Mouse (Mus musculus): Measurements from ENCODE around the gene Mrpl51. TPM values are rescaled to one million over a fixed set of nuclear protein-coding genes. Genes with fewer than 3 reads are reported as not detected.

Gene Mrpl51
- total RNA-seq, 4 experiments from 2014 or later: 155 to 179 (median 167) TPM

DNA sequence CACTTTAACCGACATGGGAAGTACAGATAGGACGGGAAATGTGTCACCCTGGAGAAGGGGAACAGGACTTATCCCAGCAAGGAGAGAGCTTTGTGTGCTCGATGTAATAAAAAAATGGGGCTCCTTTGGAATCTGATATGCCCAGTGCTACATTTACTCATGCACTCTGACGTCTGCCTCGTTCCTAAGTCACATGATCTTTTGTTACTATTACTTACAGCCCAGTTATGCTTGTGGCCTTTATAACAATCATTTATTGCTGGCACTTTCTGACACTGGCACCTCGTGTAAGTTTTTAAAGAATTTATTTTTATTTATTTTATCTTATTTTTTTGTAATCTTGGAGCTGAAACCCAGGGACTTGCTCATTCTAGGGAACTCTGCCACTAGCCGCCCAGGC lies 1.8 kb downstream of the Mrpl51 start:
- no peak for DNase-seq

DNA sequence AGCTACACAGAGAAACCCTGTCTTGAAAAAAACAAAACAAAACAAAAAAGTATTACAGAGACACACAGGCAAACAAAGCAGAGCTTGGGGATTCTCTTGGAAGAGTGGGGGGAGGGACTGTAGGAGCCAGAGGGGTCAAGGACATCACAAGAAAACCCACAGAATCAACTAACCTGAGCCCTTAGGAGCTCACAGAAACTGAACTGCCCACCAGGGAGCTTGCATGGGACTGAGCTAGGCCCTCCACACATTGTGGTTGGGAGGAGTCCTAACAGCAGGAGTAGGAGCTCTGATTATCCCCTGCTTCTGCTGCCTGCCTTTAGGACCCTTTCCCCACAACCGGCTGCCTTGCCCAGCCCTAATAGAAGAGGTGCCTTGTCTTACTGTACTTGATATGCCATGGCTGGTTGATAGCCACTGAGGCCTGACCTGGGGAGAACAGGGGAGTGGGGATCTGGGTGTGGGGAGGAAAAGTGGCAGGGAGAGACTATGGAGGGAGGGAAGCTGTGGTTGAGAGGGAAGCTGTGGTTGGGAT lies 4.0 kb downstream of the Mrpl51 start:
- DNase-seq: no peak

- no peak for DNase-seq
Measured at GRCm38 (mm10) chr6:125196301-125196700, 4.7 kb downstream of the Mrpl51 start.

DNA sequence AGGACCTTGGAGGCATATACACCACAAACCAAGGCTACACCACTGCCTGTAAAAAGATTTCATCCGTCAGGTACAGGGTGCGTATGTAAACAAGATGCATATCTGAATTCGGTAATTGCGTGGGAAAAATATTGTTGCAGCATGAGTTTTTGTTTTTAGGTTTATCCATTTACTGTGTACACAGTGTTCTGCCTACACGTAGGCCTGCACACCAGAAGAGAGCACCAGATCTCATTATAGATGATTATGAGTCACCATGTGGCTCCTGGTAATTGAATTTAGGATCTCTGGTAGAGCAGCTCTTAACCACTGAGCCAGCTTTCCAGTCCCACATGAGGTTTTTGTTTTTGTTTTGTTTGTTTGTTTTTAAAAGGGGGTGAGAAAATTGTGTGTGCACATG lies 5.6 kb downstream of the Mrpl51 start:
- DNase-seq: no peak

DNA sequence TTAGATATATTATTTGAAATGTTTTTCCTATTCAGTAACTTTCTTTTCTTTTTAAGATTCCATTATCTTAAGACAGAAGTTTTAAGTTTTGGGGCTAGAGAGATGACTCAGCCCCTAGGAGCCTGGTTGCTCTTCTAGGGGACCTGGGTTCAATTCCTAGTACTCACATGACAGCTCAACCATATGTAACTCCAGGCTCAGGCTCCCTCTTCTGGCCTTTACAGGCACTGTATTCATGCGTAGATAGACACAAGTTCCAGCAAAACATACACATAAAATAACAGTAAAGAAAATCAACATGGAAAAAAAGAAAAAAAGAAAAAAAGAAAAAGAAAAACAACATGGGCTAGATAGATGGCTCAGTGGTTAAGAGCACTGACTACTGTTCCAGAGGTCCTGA lies 18.8 kb downstream of the Mrpl51 start:
- DNase-seq: no peak

DNA sequence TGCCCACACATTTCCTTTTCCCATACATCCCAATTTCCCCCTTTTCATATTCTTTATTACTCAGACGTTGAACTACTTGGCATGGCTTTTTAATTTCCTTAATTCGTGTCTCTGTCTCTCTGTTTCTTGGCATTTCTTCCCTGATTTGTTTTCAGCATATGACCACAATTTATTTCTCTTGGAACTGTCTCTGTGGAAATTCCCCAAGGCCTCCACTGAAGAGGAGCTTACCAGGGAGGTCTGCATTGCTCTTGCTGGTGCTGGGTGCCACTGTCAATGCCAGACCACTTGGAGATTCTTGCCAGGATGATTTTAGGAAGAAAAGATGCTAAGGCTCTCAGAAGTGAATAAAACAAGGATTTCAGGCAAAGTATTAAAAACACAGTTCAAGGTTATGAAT lies 21.0 kb downstream of the Mrpl51 start:
- no peak for DNase-seq

DNA sequence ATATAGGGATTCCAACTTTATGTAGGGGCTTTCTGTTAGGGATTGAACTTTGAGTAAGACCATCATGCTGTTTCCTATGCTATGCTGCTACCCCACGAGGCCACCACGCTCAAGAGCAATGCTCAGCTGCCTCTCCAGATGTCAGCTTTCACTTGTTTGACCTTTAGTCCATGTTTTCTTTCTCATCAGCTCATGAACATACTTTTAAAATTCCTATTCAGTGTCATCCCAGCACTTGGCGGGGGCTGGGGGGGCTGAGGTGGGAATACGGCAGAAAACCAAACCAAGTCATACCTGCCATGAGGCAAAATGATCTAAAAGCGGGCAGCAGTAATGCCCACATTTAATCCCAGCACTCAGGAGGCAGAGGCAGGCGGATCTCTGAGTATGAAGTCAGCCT lies 21.5 kb downstream of the Mrpl51 start:
- DNase-seq: no peak

DNA sequence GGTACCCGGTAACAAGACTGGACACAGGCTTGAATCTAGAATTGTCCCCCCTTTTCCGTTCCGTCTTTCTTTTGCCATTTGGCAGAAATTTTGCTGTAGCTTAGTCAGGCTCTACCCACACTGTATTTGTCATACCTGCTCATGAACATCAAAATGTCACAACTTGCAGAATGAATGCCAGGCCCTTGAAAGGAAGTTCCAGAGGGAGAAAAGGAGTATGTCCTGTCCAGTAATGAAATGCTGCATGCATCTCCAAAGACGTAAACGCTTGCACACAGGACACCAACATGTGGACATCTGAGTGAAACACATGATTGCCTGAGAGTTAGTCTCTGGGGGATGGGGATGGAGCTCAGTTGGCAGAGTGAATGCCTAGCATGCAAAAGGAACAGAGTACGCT lies 22.1 kb downstream of the Mrpl51 start:
- DNase-seq: no peak

GRCm38 (mm10) chr6:125215148-125215954 lies 23.8 kb downstream of the Mrpl51 start, which contains the start of gene Vamp1:
TSS of gene Vamp1 (plus strand) at chr6:125215551.
- DNase-seq: peak; percentile 96

DNA sequence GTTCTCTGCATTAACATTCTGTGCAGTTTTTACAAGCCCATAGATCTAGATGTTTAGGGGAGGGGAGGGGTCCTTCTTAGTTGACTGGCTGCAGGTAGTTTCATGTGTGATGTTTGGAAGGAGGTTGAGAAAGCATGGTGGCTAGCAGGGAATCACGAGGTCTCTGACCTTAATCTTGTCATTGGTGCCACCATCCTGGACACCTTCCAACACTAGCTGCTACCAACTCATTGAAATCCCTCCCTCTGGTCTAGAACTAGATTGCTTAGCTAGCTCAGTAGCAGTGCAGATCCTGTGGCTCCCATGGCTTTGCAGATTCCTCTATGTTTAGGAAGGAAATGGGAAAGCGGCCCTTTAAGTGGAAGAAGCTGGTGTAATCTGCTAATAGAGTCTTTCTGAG lies 25.3 kb downstream of the Mrpl51 start:
- DNase-seq: no peak

DNA sequence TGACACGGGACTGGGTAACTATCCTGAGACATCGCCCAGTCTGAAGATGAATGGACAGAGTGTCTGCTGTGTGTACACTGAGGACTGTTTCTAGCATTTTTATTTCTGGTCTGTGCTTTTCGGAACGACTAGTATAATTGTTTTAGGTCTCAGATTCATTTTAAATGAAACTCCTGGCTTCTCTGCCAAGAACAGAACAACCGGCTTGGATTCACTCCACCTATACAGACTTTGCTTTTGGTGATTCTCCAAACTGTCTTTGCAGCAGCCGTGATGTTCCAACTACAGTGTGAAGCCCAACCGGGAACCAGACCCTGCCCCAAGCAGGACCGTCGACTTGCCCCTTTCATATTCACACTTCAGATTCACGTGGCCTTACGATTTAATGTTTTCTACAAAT lies 26.3 kb downstream of the Mrpl51 start:
- DNase-seq: no peak

DNA sequence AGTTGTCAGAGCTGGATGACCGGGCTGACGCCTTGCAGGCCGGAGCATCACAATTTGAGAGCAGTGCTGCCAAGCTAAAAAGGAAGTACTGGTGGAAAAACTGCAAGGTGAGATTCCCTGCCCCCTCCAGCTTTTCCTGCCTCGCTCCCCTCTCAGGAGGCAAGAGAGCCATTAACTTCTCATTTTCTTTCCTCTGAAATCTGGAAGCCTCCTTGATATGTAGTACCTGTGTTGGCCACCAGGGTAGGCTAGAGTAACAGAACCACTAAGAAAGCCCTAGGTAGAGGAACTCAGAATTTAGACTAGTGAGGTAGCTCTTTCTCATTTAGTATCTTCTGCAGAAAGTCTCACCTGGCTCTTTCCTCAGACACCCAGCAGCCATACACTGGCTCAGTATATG lies 27.4 kb downstream of the Mrpl51 start:
- no peak for DNase-seq

DNA sequence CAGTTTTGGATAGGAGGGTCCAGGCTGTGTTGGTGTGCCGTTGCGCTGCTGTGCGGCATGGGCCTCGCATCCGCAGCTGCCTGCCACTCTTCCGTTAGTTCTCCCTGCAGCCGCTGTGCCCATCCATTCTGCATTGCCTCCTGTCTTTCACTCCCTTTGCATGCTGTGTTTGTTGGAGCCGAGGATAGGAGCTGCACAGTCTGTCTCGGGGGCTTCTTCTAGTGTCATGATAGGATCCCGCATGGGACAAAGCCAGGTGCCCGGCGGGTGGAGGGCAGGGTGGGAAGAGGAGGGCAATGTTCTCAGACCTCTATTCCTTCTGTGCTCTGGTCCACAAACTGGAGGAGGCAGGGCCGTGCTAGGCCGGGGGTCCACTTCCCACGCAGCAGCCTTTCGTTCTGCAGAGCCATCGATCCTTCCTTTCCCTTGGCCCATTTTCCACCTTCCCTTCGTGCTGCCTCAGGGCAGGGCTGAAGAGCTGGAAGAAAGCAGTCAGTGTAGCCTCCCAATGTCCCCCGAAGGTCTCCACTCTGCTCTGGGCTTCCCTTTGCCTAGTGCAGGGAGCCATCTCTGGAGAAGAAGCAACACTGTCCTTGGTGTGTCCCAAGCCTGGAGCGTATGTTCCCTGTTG lies 29.6 kb downstream of the Mrpl51 start:
- DNase-seq: no peak

DNA sequence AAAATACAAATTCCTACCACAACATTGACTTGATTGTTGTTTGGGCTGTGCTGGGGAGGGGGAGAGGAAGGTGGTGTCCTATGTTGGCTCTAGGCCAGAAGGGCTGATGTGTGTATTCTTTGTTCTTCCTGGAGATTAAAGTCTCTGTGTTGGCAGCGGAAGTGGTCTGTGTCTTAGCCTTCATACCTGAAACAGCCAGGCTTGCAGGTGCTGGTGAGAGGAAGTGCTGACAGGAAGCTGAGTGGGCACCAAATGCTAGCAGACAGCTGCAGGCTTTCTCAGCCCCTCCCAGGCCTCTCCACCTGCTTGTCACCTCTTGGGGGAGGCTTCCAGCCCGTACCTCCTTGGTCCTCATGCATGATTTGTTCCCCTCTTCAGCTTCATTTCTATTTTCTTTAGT lies 30.5 kb downstream of the Mrpl51 start:
- no peak for DNase-seq

- no peak for DNase-seq
Measured at GRCm38 (mm10) chr6:125222577-125222976, 31.0 kb downstream of the Mrpl51 start.

DNA sequence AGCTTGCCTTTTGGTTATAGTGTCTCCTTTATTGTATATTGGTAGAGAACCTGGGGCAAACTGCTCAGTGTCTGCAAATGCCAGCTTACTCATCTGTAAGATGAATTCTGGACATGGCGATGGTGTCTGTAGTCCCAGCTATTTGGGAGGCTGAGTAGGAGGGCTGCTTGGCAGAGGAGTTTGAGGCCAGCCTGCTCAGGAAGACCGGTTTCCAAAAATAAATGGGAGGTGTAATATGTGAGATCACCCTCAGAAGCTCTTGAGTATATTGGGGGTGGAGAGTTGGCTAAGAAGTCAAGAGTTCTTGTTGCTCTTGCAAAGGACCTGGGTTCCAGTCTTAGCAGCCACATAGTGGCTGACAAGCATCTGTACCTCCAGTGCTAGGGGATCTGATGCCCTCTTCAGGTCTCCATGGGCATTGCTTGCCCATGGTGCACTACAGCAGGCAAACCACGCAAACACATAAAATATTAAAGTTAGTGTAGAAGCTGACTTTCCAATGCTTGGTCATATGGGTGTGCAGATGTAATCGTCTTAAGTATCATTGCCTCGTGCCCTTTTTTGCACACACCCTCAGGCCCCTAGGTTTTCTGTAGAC lies 34.0 kb downstream of the Mrpl51 start:
- DNase-seq: no peak

- DNase-seq: no peak
Measured at GRCm38 (mm10) chr6:125230571-125230970, 39.0 kb downstream of the Mrpl51 start.

GRCm38 (mm10) chr6:125231117-125232044 lies 39.8 kb downstream of the Mrpl51 start, which contains the start of gene Tapbpl:
TSS of gene Tapbpl (minus strand) at chr6:125231860.
- peak; percentile 60 for DNase-seq

DNA sequence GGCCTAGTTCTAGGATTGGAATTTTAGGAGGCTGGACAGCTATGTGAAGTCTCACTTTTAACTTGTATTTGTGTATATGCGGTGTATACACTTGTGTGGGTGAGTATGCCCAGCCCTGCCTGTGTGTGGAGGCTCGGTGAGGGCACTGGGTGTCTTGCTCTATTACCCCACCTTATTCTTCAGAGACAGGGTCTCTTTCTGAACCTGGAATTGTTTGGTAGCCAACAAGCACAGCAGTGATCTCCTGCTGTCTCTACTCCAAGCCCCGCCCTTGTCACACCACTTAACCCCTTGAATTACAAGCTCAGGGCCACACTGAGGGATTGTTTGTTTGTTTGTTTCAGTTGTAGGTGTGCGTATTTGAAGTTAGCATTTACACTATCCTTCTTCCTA lies 40.4 kb downstream of the Mrpl51 start:
- no peak for DNase-seq

GRCm38 (mm10) chr6:125232516-125232915 lies 40.9 kb downstream of the Mrpl51 start:
- DNase-seq: no peak

GRCm38 (mm10) chr6:125233816-125234519 lies 42.4 kb downstream of the Mrpl51 start:
- no peak for DNase-seq

DNA sequence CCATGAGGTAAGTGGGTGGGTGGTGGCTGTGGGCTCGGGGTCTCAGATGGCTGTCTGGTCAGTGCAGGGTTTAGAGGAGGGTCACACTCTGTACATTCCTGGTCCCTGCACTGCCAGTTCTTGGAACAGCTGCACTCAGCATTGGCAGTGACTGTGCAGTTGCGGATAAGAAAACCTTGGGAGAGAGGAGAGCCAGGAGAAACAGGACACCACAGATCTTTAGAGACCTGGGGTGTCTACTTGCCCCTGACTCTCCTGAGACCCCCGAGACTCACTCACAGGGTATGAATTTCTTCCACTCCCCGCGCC lies 42.9 kb downstream of the Mrpl51 start:
- no peak for DNase-seq
